Mouse (Mus musculus) heart, embryonic 11.5 days (tissue): ENCODE results near the gene Suco. TPM values are rescaled to one million over a fixed set of nuclear protein-coding genes. Genes with fewer than 3 reads are reported as not detected.

Source experiments
- ATAC-seq: fragments of 200-750 bp; cut with Nextera tagmentation; replicated peaks from 2 replicates; pipeline ENCODE4 v1.8.0; 2017; ENCODE audit warnings: moderate library complexity; ENCODE audit not compliant: insufficient number of reproducible peaks, low FRiP score, low TSS enrichment
- H3K27ac ChIP-seq: fragments of 300-500 bp; sonication (generic); 2 replicates; pipeline ENCODE4 v1.5.1; 2014; ENCODE audit warnings: mild to moderate bottlenecking, low read depth, low read length
- H3K27me3 ChIP-seq: fragments of 300-500 bp; sonication (generic); 2 replicates; pipeline ENCODE4 v1.6.1; 2014; ENCODE audit warnings: mild to moderate bottlenecking, low read length, mixed read lengths; ENCODE audit not compliant: control insufficient read depth, insufficient read depth
- H3K36me3 ChIP-seq: fragments of 300-500 bp; sonication (generic); 2 replicates; pipeline ENCODE4 v1.6.1; 2014; ENCODE audit warnings: mild to moderate bottlenecking, low read length, moderate library complexity, mixed read lengths; ENCODE audit not compliant: control insufficient read depth, insufficient read depth
- H3K4me1 ChIP-seq: fragments of 300-500 bp; sonication (generic); 2 replicates; pipeline ENCODE4 v1.6.1; 2014; ENCODE audit warnings: low read length; ENCODE audit not compliant: control insufficient read depth, insufficient read depth
- H3K4me2 ChIP-seq: fragments of 300-500 bp; sonication (generic); 2 replicates; pipeline ENCODE4 v1.6.1; 2014; ENCODE audit warnings: mild to moderate bottlenecking, moderate library complexity
- H3K4me3 ChIP-seq: fragments of 300-500 bp; sonication (generic); 2 replicates; pipeline ENCODE4 v1.5.1; 2014; ENCODE audit warnings: low read depth, low read length
- H3K9ac ChIP-seq: fragments of 300-500 bp; sonication (generic); 2 replicates; pipeline ENCODE4 v1.6.1; 2014; ENCODE audit warnings: mild to moderate bottlenecking, low read depth, low read length, moderate library complexity
- H3K9me3 ChIP-seq: fragments of 300-500 bp; sonication (generic); replicated peaks from 2 replicates; pipeline ENCODE4 v1.6.1; 2016; ENCODE audit warnings: low read length; ENCODE audit not compliant: control insufficient read depth
- WGBS: fragments of 180-500 bp; shearing (Covaris S2); extraction: QIAGEN DNeasy Blood & Tissue Kit; methylation state at CpG from one replicate; pipeline ENCODE4 v1.1.7; 2014; ENCODE audit not compliant: insufficient replicate concordance; 5-methylcytosine and 5-hydroxymethylcytosine counted together
- polyA plus RNA-seq: library from polyadenylated mRNA; unstranded; fragments of >200 nt; fragmentation: Nextera tagmentation; extraction: Ambion mirVana; gene quantifications from 2 replicates; pipeline ENCODE4 v1.2.1, GENCODE M21; 2014

Suco gene
- polyA plus RNA-seq, 1 experiment from 2014 or later: 26.7 TPM

DNA sequence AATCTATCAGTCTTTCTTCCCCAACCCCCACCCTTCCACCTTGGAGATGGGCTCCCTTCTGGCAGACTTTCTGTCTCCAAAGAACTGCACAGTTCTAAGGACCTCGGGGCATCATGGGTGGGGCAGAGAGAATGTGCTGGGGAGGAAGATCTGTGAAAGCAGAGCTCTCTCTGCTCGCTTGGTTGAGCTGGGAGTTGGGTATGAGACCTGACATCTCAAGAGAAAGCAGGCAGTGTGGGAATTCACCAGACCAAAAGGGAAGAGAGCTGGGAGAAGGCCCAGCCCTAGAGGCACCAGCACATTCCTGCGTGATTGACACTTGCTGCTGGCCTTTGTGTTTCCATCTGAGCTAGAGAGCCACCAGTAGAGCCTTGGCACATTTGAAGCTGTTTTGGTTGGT lies 39.6 kb upstream of the Suco start:
- H3K27me3 ChIP-seq: no peaks in the 10 kb centered on the region
- no peak overlapping the region for H3K4me3 ChIP-seq
- no peak overlapping the region for H3K27ac ChIP-seq
- H3K9me3 ChIP-seq: no peaks in the 10 kb centered on the region
- H3K4me2 ChIP-seq: no peak overlapping the region
- H3K36me3 ChIP-seq: no peaks in the 10 kb centered on the region
- H3K4me1 ChIP-seq: no peaks in the 10 kb centered on the region
- ATAC-seq: no peak
- WGBS: 35% methylated on average over 3 of the region's 3 CpGs
- H3K9ac ChIP-seq: no peak overlapping the region

DNA sequence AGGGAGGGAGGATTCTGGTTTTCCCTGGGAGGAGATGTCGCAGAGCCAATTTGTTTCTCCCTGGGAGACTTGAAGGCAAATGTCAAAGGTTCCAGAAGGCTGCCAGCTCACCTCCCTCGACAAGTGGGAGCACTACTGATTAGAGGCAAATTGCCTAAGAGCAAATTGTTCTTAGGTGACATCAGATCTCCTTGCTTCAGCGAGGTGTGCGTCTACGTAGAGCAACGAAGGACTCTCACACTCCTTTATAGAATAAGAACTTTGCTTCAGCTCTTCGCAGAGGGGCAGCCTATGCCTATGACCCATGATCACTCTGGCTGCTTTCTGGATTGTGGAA lies 37.1 kb upstream of the Suco start:
- no peak overlapping the region for H3K27ac ChIP-seq
- no peaks in the 10 kb centered on the region for H3K36me3 ChIP-seq
- H3K9ac ChIP-seq: no peak overlapping the region
- no peaks in the 10 kb centered on the region for H3K9me3 ChIP-seq
- no peak for ATAC-seq
- 32% methylated on average over 7 of the region's 7 CpGs for WGBS
- no peak overlapping the region for H3K4me2 ChIP-seq
- no peaks in the 10 kb centered on the region for H3K4me1 ChIP-seq
- H3K27me3 ChIP-seq: no peaks in the 10 kb centered on the region
- H3K4me3 ChIP-seq: no peak overlapping the region

DNA sequence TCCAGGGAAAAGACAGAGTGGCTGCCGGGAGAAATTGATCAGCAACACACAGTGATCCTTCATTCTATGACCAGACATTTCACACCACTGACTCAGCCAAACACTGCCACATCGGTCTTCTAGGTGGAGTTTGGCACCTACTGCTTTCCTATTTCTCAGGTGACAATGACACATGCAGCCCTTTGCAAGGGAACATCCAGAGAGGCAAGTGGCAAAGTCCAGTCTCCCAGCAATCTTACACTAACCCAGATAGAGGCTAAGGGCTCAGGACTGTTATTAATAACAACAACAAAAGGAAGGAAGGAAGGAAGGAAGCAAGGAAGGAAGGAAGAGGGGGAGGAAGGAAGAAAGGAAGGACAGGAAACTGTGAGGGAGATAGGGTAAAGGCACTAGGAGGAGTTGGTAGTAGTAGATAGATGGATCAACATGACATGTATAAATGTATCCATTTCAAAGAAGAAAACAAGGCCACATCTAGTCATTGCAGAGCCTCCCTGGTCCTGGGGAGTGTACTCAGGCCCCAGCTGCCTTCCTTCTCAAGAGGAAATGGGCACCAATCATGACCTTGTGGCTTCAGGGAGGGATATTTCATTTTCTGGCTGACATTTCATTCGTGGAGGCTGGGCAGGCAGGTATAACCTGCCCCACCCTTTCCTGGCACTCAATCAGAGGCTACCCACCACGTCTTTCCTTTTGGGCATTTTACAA lies 36.6 kb upstream of the Suco start:
- H3K4me1 ChIP-seq: 0 out of 2 replicates have a peak, but pooled peaks cover 2% of the 10 kb centered on the region
- H3K36me3 ChIP-seq: no peaks in the 10 kb centered on the region
- no peak overlapping the region for H3K4me3 ChIP-seq
- ATAC-seq: no peak
- no peak overlapping the region for H3K4me2 ChIP-seq
- no peaks in the 10 kb centered on the region for H3K27me3 ChIP-seq
- H3K27ac ChIP-seq: no peak overlapping the region
- no peaks in the 10 kb centered on the region for H3K9me3 ChIP-seq
- WGBS: 42% methylated on average over 4 of the region's 4 CpGs
- H3K9ac ChIP-seq: no peak overlapping the region

DNA sequence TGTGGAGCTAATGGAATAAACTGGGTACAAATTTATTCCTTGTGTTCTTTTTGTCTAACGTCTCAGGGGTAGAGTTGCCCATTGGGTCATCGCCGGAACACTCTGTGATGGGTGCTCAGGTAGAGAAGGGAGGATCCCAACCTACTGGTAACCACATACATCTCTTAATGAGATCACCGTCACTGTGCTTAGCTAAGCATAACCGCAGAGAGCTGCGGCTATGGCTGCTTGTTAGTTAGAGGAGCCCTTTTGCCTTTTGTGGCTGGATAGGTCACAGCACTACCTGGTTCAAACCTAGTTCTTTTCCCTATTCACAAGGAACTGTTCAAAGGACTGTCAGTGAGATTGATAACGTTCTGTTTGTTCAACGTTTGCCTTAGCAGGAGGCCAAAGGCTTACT lies 32.6 kb upstream of the Suco start:
- WGBS: 79% methylated on average over 8 of the region's 8 CpGs
- Histone ChIP-seq H3K36me3 (no peaks in the 10 kb centered on the region), H3K27me3 (no peaks in the 10 kb centered on the region), H3K4me2 (no peak overlapping the region), H3K9me3 (no peaks in the 10 kb centered on the region), H3K9ac (no peak overlapping the region), H3K4me1 (peaks cover 9% of the 10 kb centered on the region; the same call in 1 of the 2 replicates), H3K27ac (no peak overlapping the region), H3K4me3 (no peak overlapping the region)
- ATAC-seq: no peak

DNA sequence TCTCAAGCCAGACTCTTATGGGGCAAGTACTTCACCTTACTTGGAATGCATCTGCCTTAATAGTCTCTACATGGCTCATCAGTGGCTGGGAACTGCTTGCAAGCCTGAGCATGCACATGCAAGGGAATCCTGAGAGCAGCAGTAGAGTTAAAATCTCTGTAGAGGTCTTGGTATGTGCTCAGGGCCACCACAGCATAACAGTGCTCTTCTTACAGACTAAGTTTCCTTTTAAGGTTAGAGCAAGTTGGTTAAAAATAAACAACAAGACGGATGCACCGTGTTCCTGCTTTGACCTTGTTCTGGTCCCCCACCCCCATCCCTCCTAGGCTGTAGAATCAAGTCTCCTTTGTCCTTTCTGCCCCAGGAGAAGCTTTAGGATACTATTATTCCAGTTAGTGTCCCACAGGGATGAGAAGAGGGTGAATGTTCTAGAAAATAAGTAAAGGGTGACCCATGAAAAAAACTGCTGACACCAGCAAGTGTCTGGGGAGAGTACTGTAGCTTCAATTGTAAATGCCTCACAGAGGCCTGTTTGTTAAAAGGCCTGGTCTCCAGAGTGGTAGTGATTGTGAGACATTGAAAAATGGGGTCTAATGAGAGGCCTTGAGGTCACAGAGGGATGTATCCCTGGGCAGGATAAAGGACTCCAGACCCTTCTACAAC lies 31.4 kb upstream of the Suco start:
- WGBS: 11% methylated on average over 2 of the region's 2 CpGs
- Histone ChIP-seq H3K4me1 (peaks cover 9% of the 10 kb centered on the region; the same call in 1 of the 2 replicates), H3K4me2 (no peak overlapping the region), H3K27me3 (no peaks in the 10 kb centered on the region), H3K9ac (no peak overlapping the region), H3K4me3 (no peak overlapping the region), H3K36me3 (no peaks in the 10 kb centered on the region), H3K27ac (peak overlapping the region; percentile 31; the same call in 1 of the 2 replicates), H3K9me3 (no peaks in the 10 kb centered on the region)
- no peak for ATAC-seq

DNA sequence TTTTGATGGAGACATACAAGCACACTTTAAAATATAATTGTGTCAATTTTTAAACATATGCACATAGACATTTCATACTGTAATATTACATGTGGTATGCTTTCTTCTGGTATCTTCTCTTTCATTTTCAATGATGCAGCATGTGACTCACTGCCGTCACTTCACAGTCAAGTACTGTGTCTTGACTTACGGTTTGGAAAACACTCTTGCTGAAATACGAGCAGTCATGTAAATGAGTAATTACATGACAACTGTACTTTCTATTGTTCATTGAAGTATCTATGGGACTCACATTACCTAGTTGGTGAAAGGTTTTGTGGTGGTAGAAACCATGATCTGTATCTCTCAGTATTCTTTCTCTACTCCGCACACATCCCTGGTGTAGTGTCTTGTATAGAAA lies 30.6 kb upstream of the Suco start:
- Histone ChIP-seq H3K9ac (no peak overlapping the region), H3K4me2 (no peak overlapping the region), H3K27ac (no peak overlapping the region), H3K9me3 (no peaks in the 10 kb centered on the region), H3K4me1 (peaks cover 9% of the 10 kb centered on the region; the same call in 1 of the 2 replicates), H3K36me3 (no peaks in the 10 kb centered on the region), H3K4me3 (no peak overlapping the region), H3K27me3 (no peaks in the 10 kb centered on the region)
- no peak for ATAC-seq
- WGBS: 81% methylated on average over 4 of the region's 4 CpGs

DNA sequence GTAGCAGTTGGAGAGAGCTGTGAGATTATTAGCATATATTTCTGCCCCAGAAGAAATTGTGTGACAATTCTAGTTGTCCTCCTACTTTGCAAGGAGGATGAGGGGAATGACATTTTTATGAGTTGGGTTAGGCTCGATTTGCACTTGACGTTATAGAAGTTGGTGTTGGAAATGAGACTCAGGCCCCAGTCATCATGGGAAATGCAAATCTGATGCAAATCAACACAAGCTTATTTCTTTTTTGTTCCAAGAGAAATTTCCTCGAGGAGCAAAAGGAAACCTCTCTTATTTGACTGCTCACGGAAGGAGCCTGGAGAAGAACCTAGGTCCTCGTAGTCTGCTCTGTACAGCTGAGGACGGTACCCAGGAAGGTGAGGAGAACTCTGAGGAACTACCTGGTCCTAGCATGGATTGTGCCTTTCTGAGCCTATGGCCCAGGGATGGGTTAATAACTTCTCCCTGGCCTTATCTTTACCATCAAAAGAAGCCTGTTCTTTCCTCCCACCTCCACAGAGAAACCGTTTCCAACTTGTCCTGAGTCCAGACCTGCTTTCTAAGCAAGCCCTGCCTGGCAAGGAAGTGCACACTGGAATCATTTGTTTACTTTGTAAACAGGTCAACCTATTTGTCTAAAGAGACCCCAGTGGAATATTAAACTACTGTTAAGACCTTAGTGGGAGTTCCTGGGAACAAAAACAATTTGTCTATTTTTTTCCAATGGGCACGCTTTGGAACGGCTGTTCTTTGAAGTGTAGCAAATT lies 26.4 kb upstream of the Suco start:
- 65% methylated on average over 9 of the region's 9 CpGs for WGBS

DNA sequence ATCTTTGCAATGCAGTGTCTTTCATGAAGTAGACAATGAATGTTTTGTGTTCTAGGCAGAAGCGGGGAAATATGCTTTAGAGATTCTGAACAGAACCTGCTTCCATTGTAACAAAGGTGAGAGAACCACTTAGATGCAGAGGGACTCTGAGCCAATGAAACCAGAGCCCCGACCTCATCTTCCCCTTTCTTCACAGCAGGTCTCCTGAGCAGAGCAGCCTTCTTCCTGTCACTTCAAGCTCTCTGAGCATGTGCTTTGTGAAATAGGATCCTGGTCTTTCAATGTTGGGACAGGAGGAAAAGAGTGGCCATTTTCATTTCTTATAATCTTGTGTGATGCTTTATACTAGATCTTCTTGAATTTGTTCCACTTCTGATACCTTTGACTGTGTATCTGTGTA lies 23.6 kb upstream of the Suco start:
- no peaks in the 10 kb centered on the region for H3K9me3 ChIP-seq
- no peak overlapping the region for H3K27ac ChIP-seq
- H3K4me1 ChIP-seq: peaks cover 2% of the 10 kb centered on the region; the same call in 1 of the 2 replicates
- no peaks in the 10 kb centered on the region for H3K36me3 ChIP-seq
- no peak overlapping the region for H3K4me3 ChIP-seq
- no peak overlapping the region for H3K4me2 ChIP-seq
- no peak overlapping the region for H3K9ac ChIP-seq
- 54% methylated on average over 2 of the region's 2 CpGs for WGBS
- no peak for ATAC-seq
- no peaks in the 10 kb centered on the region for H3K27me3 ChIP-seq

More for the DNA sequence above, 26.4 kb upstream of the Suco start:
- no peaks in the 10 kb centered on the region for H3K36me3 ChIP-seq
- no peak overlapping the region for H3K4me2 ChIP-seq
- peaks cover 5% of the 10 kb centered on the region; the same call in 1 of the 2 replicates for H3K4me1 ChIP-seq
- no peak for ATAC-seq
- H3K4me3 ChIP-seq: no peak overlapping the region
- no peaks in the 10 kb centered on the region for H3K27me3 ChIP-seq
- H3K9ac ChIP-seq: no peak overlapping the region
- no peaks in the 10 kb centered on the region for H3K9me3 ChIP-seq
- H3K27ac ChIP-seq: no peak overlapping the region
